In genomic region chr2:38417970-38418369, GRCm38 (mm10) we compare ENCODE assay signal across 10 mouse cellular contexts.
A peak's percentile ranks its signal among the peaks of the same experiment; 100 is the strongest.
DNase-seq lines count a peak whose midpoint lies in the region; ATAC-seq and TF ChIP-seq lines count a peak whose summit lies in the region.
"Had no signal": no experiment of that assay in that cellular context is flagged by ENCODE, and none has a peak within 500 bp of the region (broad histone marks: within the 10 kb centered on the region; RNA-seq: fewer than 3 reads in every experiment).

No protein-coding gene starts in this region.

- no peaks in the 10 kb centered on the region for H3K36me3 ChIP-seq in kidney, embryonic 15.5 days
- H3K36me3 ChIP-seq: embryonic facial prominence, embryonic 12.5 days had no signal

- peak; percentile 11 for DNase-seq in kidney, adult 11 months
- peak; percentile 55 for DNase-seq in R1 (ENCODE audit: low read depth, low spot score)
- peak; percentile 64 for DNase-seq in lung, postnatal 14 days
- no peak for DNase-seq in cerebellum, postnatal 4 days (ENCODE audit: low spot score in 2 of 2)
- no peak for DNase-seq in cerebellum, adult 2 months
- DNase-seq in layer of hippocampus, postnatal 25 days (ENCODE audit: extremely low spot score in 1 of 2, low spot score in 1 of 2), result no peak

- H3K4me2 ChIP-seq in kidney, embryonic 15.5 days, result no peak overlapping the region
- H3K4me2 ChIP-seq: embryonic facial prominence, embryonic 12.5 days had no signal

- H3K27me3 ChIP-seq in kidney, embryonic 15.5 days, result no peaks in the 10 kb centered on the region; the same call in 1 of the 2 replicates
- no peaks in the 10 kb centered on the region for H3K27me3 ChIP-seq in cerebellum, adult 2 months (ENCODE audit: control insufficient read depth, insufficient read depth, low read length)
- H3K27me3 ChIP-seq: embryonic facial prominence, embryonic 12.5 days had no signal

- H3K4me3 ChIP-seq in kidney, embryonic 15.5 days (replicated peaks), result no peak overlapping the region
- H3K4me3 ChIP-seq in cerebellum, adult 2 months (replicated peaks; ENCODE audit: insufficient read depth, low read depth, low read length), result no peak overlapping the region
- H3K4me3 ChIP-seq: embryonic facial prominence, embryonic 12.5 days; megakaryocyte, embryonic 14.5 days had no signal

- H3K4me1 ChIP-seq in kidney, embryonic 15.5 days, result no peaks in the 10 kb centered on the region
- no peaks in the 10 kb centered on the region for H3K4me1 ChIP-seq in cerebellum, adult 2 months (ENCODE audit: control insufficient read depth, insufficient read depth, low read length)
- H3K4me1 ChIP-seq: embryonic facial prominence, embryonic 12.5 days; megakaryocyte, embryonic 14.5 days had no signal

- no peak for TF ChIP-seq CTCF in cerebellum, adult 2 months (IDR thresholded peaks at IDR 0.05; ENCODE audit: borderline replicate concordance, insufficient read depth, low read depth, low read length)

- no peak for TF ChIP-seq POLR2A in cerebellum, adult 2 months (IDR thresholded peaks at IDR 0.05; ENCODE audit: borderline replicate concordance, insufficient read depth, low read length)

- no peak overlapping the region for H3K9ac ChIP-seq in kidney, embryonic 15.5 days
- H3K9ac ChIP-seq: embryonic facial prominence, embryonic 12.5 days had no signal

- H3K9me3 ChIP-seq in kidney, embryonic 15.5 days (replicated peaks), result no peaks in the 10 kb centered on the region
- H3K9me3 ChIP-seq: embryonic facial prominence, embryonic 12.5 days; megakaryocyte, embryonic 14.5 days had no signal

- 16% methylated on average over 4 of the region's 4 CpGs for WGBS in kidney, embryonic 15.5 days
- 64% methylated on average over 4 of the region's 4 CpGs for WGBS in cerebellum, adult 2 months

- no peak for ATAC-seq in kidney, embryonic 15.5 days (replicated peaks; ENCODE audit: low FRiP score)
- ATAC-seq in granulocyte monocyte progenitor cell, adult 5-6 weeks (replicated peaks; ENCODE audit: poor library complexity, severe bottlenecking), result peak; percentile 77

- H3K27ac ChIP-seq in kidney, embryonic 15.5 days, result no peak overlapping the region
- H3K27ac ChIP-seq in cerebellum, adult 2 months (ENCODE audit: insufficient read depth, low read length), result no peak overlapping the region
- H3K27ac ChIP-seq: embryonic facial prominence, embryonic 12.5 days had no signal

Comparison
In these comparisons a context has a peak if more than half of its experiments do, and no peak if none do; other contexts are left out.
1. DNase-seq: peak in kidney, adult 11 months (single experiment), R1 (single experiment) and lung, postnatal 14 days (single experiment); none in cerebellum, postnatal 4 days (0 of 2), cerebellum, adult 2 months (0 of 2) and layer of hippocampus, postnatal 25 days (0 of 2).